Mouse (Mus musculus) stomach, postnatal 0 days (tissue): ENCODE data around the gene Cdk4.

Source experiments
- CTCF ChIP-seq: IDR thresholded peaks from 2 replicates; pipeline ENCODE4 v1.5.1; 2016; ENCODE audit warnings: antibody characterized with exemption, low read depth, mild to moderate bottlenecking, moderate library complexity
- EP300 ChIP-seq: optimal IDR thresholded peaks from 2 replicates; pipeline ENCODE3; 2016; ENCODE audit warnings: antibody characterized with exemption

DNA sequence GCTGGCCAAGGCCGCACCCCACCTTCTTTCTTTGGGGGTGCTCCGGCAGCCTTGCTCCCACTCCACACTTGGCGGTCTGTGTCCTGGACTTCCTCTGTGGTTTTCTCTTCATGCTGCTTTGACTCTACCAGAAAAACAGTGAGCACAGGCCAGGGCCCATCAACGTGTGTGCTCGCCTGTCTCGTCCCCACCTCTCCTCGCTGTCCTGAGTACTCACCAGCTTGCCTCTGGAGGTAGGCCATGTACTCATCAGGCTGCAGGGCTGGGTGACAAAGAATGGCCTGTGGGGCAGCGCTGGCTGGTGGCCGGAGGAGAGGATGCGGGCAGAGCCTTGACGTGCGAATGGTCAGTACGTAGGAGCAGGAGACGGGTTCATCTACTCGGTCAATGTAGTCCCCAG is 36.5 kb downstream of the Cdk4 start:
- TF ChIP-seq CTCF (no peak; the same call in 1 of the 2 replicates), EP300 (no peak)
